Mouse (Mus musculus) olfactory bulb, adult 2 months (tissue): Measurements from ENCODE around the gene Kctd19.

Experiments used
- CTCF ChIP-seq: fragments of 200-500 bp; IDR thresholded peaks from 2 replicates; pipeline ENCODE4 v1.5.1; 2012; ENCODE audit warnings: low read depth, mild to moderate bottlenecking, low read length, moderate library complexity; ENCODE audit not compliant: insufficient read depth
- POLR2A ChIP-seq: fragments of 200-500 bp; IDR thresholded peaks from 2 replicates; pipeline ENCODE4 v1.6.1; 2012; ENCODE audit warnings: mild to moderate bottlenecking, low read depth, low read length, moderate library complexity; ENCODE audit not compliant: insufficient read depth

DNA sequence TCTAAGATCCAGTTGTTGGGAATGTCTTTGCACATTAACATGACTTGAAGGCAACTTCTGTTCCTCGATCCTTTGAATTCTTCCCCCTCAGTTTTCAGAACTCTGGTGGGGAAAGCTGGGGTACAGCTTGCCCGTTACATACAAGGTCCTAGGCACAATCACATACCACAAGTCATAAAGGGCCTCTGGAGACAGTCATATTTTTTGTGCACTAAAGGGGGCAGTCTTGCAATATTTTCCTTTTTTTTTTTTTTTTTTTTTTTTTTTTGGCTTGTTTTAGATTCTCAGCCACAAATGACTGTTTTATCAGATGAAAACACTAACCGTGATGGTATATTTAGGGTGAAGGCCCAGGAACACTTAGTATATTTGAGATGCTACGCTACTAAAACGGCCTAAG, 40.0 kb upstream of the Kctd19 start:
- TF ChIP-seq POLR2A, result no peak
- TF ChIP-seq CTCF, result no peak
